Mouse (Mus musculus) liver, adult 2 months (tissue): ENCODE measurements at regions not wholly inside any gene's neighbourhood (a gene's known extent, or its start where the extent isn't known, plus 50 kb on each side); places are given as distances from the start of the nearest gene placed in this dataset.

Source experiments
- CTCF ChIP-seq: fragments of 200-500 bp; IDR thresholded peaks from 2 replicates; pipeline ENCODE4 v1.5.1; 2011; ENCODE audit warnings: low read depth, low read length, control low read depth
- POLR2A ChIP-seq: fragments of 200-500 bp; IDR thresholded peaks from 2 replicates; pipeline ENCODE4 v1.6.1; 2011; ENCODE audit warnings: low read length, control low read depth; ENCODE audit not compliant: insufficient read depth; ENCODE audit errors: extremely low read depth

GRCm38 (mm10) chr13:63741879-63742278 is 73.2 kb upstream of the Ercc6l2 start:
- TF ChIP-seq CTCF, result no peak
- TF ChIP-seq POLR2A, result no peak
